Mouse (Mus musculus): ENCODE measurements around the gene Pkp2.
"Not testable (repeated sequence)": the region's sequence is repeated elsewhere in the genome, so short reads cannot be mapped to it uniquely, and the experiment has no call there.

The Pkp2 gene

GRCm38 (mm10) chr16:16213079-16213760, at the start of gene Pkp2:
Gene Pkp2, plus strand, starts transcription at chr16:16213318.
- peak; percentile 50 for DNase-seq (ENCODE audit: low read depth, low spot score)

GRCm38 (mm10) chr16:16197374-16197773, 15.7 kb upstream of the Pkp2 start:
- no peak for DNase-seq (ENCODE audit: low read depth, low spot score)

- DNase-seq (ENCODE audit: low read depth, low spot score) = peak; percentile 56
Measured at GRCm38 (mm10) chr16:16201991-16202390, 11.1 kb upstream of the Pkp2 start.

DNA sequence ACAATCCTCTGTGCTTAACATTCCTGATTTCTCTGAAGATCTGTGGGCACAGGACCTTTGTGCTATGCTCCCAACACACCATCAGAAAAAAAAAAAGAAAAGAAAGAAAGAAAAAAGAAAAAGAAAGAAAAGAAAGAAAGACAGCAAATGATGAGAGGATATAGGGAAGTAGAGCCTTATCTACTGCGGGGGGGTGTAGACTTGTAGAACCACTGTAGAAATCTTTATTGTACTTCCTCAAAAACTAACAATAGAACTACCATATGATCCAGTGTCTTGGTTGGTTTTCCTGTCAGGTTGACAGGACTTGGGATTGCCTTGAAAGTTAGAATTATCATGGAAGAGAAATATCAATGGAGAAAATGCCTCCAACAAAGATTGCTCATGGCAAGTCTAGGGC, 8.5 kb upstream of the Pkp2 start:
- no peak for DNase-seq (ENCODE audit: low read depth, low spot score)

DNA sequence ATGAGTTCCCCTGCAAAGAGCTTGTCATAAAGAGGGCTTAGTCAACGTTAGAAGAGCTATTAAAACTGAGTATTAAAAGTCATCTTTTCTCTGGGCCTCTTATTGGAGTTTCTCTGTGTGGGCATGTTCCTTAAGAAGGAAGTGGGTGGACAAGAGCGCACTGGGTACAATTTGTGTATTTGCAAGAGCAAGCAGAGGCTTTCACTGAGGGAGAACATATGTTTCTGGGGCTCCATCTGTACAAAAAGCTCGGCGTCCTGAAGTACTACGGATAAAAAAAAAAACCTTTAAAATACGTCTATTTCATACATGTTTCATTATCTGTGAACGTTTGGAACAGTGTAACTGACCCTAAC, 417 bp upstream of the Pkp2 start:
- no peak for DNase-seq (ENCODE audit: low read depth, low spot score)

DNA sequence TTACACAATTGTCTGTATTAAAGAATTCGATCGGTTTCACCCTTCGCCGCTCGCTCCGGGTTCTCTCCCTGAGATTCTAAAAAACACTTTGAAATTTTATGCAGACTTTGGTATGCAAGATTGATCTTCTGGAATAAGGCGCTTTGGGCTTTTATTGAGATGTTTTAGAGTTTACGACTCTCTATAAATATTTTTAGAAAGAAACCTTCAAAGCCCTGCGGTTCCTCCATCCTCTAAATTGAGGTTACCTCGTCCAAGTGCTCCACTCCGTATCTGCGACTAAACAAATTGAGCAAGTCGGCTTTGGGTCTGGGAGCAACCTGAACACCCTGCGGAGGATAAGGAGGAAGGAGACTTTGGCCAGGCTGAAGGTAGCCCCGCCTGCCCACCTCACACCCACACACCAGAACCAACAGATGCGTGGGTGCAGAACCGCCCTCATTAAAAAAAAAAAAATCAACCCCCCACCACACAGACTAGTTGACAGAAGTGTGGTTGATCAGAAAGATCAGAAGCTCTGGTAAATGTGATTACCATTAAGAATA, 715 bp downstream of the Pkp2 start:
- DNase-seq (ENCODE audit: low read depth, low spot score) = peak; percentile 2

DNA sequence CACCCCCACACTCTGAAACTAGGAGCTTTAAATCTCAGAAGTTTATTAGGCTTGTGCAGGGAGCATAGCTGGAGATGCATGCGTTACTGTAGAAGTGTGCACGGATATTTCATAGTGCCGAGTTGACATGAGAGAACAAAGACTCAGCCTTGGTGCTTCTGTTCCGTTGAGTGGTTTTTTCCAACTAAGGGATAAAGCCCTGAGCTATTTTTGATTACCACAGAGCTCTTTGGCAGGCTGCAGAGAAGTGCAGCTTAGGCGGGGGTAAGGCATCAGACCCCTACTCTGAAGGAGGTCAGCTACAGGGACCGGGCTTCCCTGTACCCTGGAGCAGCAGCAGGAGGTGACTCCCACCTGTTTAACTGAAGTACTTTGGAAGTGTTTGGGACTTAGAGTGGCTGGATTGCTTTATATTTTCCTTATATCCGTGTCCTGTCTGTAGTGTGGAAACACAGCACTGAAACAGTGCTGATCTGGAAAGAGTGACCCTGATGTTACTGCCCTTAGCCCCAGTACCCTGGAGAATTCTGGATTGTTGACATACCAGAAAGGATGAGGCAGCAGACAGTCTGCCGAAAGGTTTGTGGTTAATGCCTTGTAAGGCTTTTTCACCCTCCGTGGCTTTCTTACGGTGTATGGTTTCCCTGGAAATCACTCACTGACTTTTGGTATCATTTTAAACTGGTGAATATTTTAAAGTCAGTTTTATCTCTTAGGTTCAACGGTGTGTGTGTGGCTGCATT, 2.7 kb downstream of the Pkp2 start:
- no peak for DNase-seq (ENCODE audit: low read depth, low spot score)

DNA sequence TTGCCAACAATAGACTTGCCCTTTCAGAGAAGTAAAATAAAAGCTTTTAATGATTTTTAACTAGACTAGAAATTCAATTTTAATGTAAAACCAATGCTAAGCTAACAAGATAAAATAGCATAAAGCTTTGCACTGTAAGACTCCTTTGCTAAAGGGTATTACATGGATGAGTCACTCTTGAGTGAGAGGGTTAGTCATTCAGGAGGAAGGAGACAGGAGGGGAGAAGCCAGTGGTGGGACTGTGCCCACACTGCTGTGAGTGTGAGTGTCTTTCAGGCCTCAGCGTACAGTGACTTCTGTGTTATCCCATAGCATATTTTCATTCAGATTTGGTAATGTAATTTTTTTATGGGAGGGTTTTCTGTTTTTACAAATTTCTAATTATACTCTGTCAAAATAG, 3.8 kb downstream of the Pkp2 start:
- no peak for DNase-seq (ENCODE audit: low read depth, low spot score)

GRCm38 (mm10) chr16:16219835-16220234, 6.7 kb downstream of the Pkp2 start:
- no peak for DNase-seq (ENCODE audit: low read depth, low spot score)

- no peak for DNase-seq (ENCODE audit: low read depth, low spot score)
Measured at GRCm38 (mm10) chr16:16222651-16223050, 9.5 kb downstream of the Pkp2 start.

GRCm38 (mm10) chr16:16224506-16224924, 11.4 kb downstream of the Pkp2 start:
- DNase-seq (ENCODE audit: low read depth, low spot score) = no peak

GRCm38 (mm10) chr16:16225828-16226227, 12.7 kb downstream of the Pkp2 start:
- DNase-seq (ENCODE audit: low read depth, low spot score) = no peak

DNA sequence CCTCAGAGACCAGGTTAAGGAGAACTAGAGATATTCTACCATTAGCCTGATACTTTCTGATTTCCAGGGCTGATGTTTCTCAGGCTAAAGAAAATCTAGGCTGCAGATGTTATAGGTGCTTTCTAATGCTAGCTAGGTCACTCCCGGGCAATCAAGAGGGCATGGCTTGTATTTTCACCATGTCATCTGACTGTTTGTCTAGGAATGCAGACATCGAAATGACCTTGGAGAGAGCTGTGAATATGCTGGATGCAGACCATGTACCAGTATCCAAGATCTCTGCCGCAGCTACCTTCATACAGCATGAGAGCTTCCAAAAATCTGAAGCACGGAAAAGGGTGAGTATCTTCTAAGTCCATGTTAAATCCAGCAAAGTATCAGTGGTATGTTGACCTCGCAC, 17.3 kb downstream of the Pkp2 start:
- DNase-seq (ENCODE audit: low read depth, low spot score) = no peak

GRCm38 (mm10) chr16:16233919-16234318, 20.8 kb downstream of the Pkp2 start:
- DNase-seq (ENCODE audit: low read depth, low spot score) = peak; percentile 5

- DNase-seq (ENCODE audit: low read depth, low spot score) = not testable (repeated sequence)
Measured at GRCm38 (mm10) chr16:16236681-16237080, 23.6 kb downstream of the Pkp2 start.

- no peak for DNase-seq (ENCODE audit: low read depth, low spot score)
Measured at GRCm38 (mm10) chr16:16238356-16238755, 25.2 kb downstream of the Pkp2 start.

DNA sequence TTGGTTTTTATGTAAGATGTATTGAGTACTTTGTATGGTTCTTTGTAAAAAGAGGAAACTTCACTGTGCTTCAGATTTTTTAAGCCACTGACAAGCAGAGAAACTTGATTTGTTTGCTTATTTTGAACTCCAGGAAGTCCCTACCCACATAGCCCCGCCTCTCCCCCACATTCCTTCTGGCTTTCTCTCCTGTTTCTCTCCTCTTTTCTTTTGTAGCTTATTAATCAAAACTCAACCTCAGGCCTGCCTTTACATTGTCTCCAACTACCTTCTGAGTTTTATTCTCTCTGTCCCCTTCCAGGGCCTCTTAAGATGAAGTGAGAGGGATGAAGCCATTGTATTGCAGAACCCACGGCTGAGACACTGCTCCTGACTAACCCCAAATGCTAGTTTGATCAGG, 31.6 kb downstream of the Pkp2 start:
- DNase-seq (ENCODE audit: low read depth, low spot score) = no peak

DNA sequence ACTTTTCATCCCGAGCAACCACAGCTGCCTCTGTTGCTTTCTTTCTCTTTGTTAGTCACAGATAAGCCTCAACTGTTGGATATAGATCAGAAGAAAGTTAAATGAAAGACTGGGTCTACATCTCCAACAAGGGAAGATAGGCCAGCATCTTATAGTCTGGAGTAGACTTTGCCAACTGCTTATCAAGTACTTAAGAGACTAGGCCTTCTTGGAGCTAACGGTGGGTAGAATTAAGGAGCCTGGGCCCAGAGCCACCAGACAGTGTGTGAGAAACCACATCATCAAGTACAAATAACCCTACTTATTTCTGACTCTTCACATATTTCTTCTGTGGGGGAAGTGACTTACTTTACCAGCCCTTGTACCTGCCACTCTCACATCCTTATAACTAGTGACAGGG, 37.4 kb downstream of the Pkp2 start:
- no peak for DNase-seq (ENCODE audit: low read depth, low spot score)

DNA sequence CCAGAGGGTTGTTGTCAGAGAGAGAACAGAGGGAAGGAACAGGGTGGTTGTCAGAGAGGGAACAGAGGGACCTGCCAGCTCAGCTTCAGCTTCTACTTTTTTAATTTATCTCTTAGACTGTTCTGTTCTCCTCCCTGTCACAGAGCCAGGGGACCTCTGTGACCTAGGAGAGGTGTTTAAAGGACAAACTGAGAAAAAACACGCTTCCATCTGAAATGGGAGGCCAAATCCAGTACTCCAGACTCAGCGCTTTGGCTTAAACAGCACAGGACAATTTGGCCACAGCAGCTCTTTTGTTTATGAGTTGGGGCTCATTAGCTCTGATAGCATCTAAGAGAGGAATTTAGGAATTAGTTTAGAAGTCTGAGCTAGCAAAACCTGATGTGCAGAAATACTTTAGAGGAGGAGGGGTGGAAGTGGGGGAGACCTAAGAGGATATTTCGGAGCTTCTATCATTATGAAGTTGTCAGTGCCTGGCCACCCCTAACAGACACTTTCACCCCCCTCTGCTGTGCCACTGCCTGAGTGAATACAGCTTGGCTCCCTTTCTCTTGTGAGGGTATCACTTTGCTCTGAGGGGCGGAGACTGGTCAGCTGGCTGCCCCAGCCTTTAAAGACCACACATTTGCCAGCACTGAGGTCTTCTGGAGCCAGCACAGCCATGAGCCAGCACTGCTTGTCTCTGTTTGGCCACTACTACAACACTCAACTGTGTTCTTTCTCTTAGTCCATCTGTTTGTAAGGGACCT, 40.4 kb downstream of the Pkp2 start:
- no peak for DNase-seq (ENCODE audit: low read depth, low spot score)

- DNase-seq (ENCODE audit: low read depth, low spot score) = no peak
Measured at GRCm38 (mm10) chr16:16255217-16255616, 42.1 kb downstream of the Pkp2 start.

GRCm38 (mm10) chr16:16255874-16256273, 42.8 kb downstream of the Pkp2 start:
- no peak for DNase-seq (ENCODE audit: low read depth, low spot score)

GRCm38 (mm10) chr16:16256672-16257071, 43.6 kb downstream of the Pkp2 start:
- DNase-seq (ENCODE audit: low read depth, low spot score) = no peak

Measured in CD4-positive, CD25-positive, alpha-beta regulatory T cell, adult 2 months (primary cell).